Mouse (Mus musculus): Measurements from ENCODE around the gene Gpr12. TPM values are rescaled to one million over a fixed set of nuclear protein-coding genes. Genes with fewer than 3 reads are reported as not detected.

Gene Gpr12
- polyA plus RNA-seq, 1 experiment: not detected

- H3K27ac ChIP-seq (ENCODE audit: insufficient read depth, low read depth, low read length): no peak overlapping the region
- no peaks in the 10 kb centered on the region for H3K36me3 ChIP-seq (ENCODE audit: control insufficient read depth, insufficient read depth, low read length)
- 73% methylated on average over 27 of the region's 27 CpGs for WGBS
- H3K4me1 ChIP-seq (ENCODE audit: control insufficient read depth, insufficient read depth, insufficient read length, low read length): no peaks in the 10 kb centered on the region
- no peak overlapping the region for H3K4me3 ChIP-seq (ENCODE audit: low read depth, low read length)
- TF ChIP-seq CTCF (IDR thresholded peaks at IDR 0.05; ENCODE audit: extremely low read depth, insufficient read length, insufficient replicate concordance, low read depth, low read length) (no peak), POLR2A (IDR thresholded peaks at IDR 0.05; ENCODE audit: low read depth, low read length) (no peak)
- H3K27me3 ChIP-seq (ENCODE audit: control insufficient read depth, insufficient read depth, low read length): no peaks in the 10 kb centered on the region
These were observed 13.4 kb upstream of the Gpr12 start for GRCm38 (mm10) chr5:146598215-146599119.

GRCm38 (mm10) chr5:146597503-146597874 lies 12.4 kb upstream of the Gpr12 start:
- H3K27me3 ChIP-seq (ENCODE audit: control insufficient read depth, insufficient read depth, low read length): no peaks in the 10 kb centered on the region
- no peaks in the 10 kb centered on the region for H3K36me3 ChIP-seq (ENCODE audit: control insufficient read depth, insufficient read depth, low read length)
- H3K27ac ChIP-seq (ENCODE audit: insufficient read depth, low read depth, low read length): no peak overlapping the region
- no peak overlapping the region for H3K4me3 ChIP-seq (ENCODE audit: low read depth, low read length)
- no peaks in the 10 kb centered on the region for H3K4me1 ChIP-seq (ENCODE audit: control insufficient read depth, insufficient read depth, insufficient read length, low read length)
- no peak for TF ChIP-seq CTCF (IDR thresholded peaks at IDR 0.05; ENCODE audit: extremely low read depth, insufficient read length, insufficient replicate concordance, low read depth, low read length)
- TF ChIP-seq POLR2A (IDR thresholded peaks at IDR 0.05; ENCODE audit: low read depth, low read length): no peak
- 82% methylated on average over 10 of the region's 10 CpGs for WGBS

GRCm38 (mm10) chr5:146596612-146597502 lies 11.8 kb upstream of the Gpr12 start:
- Histone ChIP-seq H3K27ac (ENCODE audit: insufficient read depth, low read depth, low read length) (no peak overlapping the region), H3K4me3 (ENCODE audit: low read depth, low read length) (no peak overlapping the region), H3K36me3 (ENCODE audit: control insufficient read depth, insufficient read depth, low read length) (no peaks in the 10 kb centered on the region), H3K4me1 (ENCODE audit: control insufficient read depth, insufficient read depth, insufficient read length, low read length) (no peaks in the 10 kb centered on the region), H3K27me3 (ENCODE audit: control insufficient read depth, insufficient read depth, low read length) (no peaks in the 10 kb centered on the region)
- WGBS: 59% methylated on average over 18 of the region's 18 CpGs
- no peak for TF ChIP-seq POLR2A (IDR thresholded peaks at IDR 0.05; ENCODE audit: low read depth, low read length)
- no peak for TF ChIP-seq CTCF (IDR thresholded peaks at IDR 0.05; ENCODE audit: extremely low read depth, insufficient read length, insufficient replicate concordance, low read depth, low read length)

DNA sequence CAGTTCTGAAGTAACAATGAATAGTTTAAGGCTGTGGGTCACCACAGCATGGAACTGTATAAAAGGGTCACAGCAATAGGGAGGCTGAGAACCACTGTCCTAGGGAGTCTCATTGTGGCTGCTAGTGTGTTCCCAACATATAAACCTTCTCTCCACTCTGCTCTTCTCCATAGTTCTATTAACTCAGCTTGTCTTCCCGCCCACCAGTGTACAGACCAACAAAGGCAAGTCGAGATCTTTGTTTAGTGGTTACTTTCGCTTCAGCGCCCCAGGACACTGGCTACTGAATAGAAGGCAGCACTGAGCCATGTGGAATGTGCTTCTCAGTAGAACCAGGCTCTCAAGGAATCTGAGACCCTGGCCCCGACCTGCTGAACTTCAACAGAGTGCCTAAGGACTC lies 7.5 kb upstream of the Gpr12 start:
- 61% methylated on average over 5 of the region's 5 CpGs for WGBS
- Histone ChIP-seq H3K27me3 (ENCODE audit: control insufficient read depth, insufficient read depth, low read length) (no peaks in the 10 kb centered on the region; the same call in 1 of the 2 replicates), H3K36me3 (ENCODE audit: control insufficient read depth, insufficient read depth, low read length) (no peaks in the 10 kb centered on the region), H3K27ac (ENCODE audit: insufficient read depth, low read depth, low read length) (no peak overlapping the region), H3K4me3 (ENCODE audit: low read depth, low read length) (no peak overlapping the region), H3K4me1 (ENCODE audit: control insufficient read depth, insufficient read depth, insufficient read length, low read length) (no peaks in the 10 kb centered on the region)
- no peak for TF ChIP-seq POLR2A (IDR thresholded peaks at IDR 0.05; ENCODE audit: low read depth, low read length)
- no peak for TF ChIP-seq CTCF (IDR thresholded peaks at IDR 0.05; ENCODE audit: extremely low read depth, insufficient read length, insufficient replicate concordance, low read depth, low read length)

- H3K4me1 ChIP-seq (ENCODE audit: control insufficient read depth, insufficient read depth, insufficient read length, low read length): no peaks in the 10 kb centered on the region
- no peaks in the 10 kb centered on the region; the same call in 1 of the 2 replicates for H3K27me3 ChIP-seq (ENCODE audit: control insufficient read depth, insufficient read depth, low read length)
- no peak for TF ChIP-seq CTCF (IDR thresholded peaks at IDR 0.05; ENCODE audit: extremely low read depth, insufficient read length, insufficient replicate concordance, low read depth, low read length)
- TF ChIP-seq POLR2A (IDR thresholded peaks at IDR 0.05; ENCODE audit: low read depth, low read length): no peak
- WGBS: 75% methylated on average over 4 of the region's 4 CpGs
- no peak overlapping the region for H3K27ac ChIP-seq (ENCODE audit: insufficient read depth, low read depth, low read length)
- H3K4me3 ChIP-seq (ENCODE audit: low read depth, low read length): no peak overlapping the region
- no peaks in the 10 kb centered on the region for H3K36me3 ChIP-seq (ENCODE audit: control insufficient read depth, insufficient read depth, low read length)
These were observed 6.6 kb upstream of the Gpr12 start for GRCm38 (mm10) chr5:146591636-146592035.

- TF ChIP-seq CTCF (IDR thresholded peaks at IDR 0.05; ENCODE audit: extremely low read depth, insufficient read length, insufficient replicate concordance, low read depth, low read length): no peak
- TF ChIP-seq POLR2A (IDR thresholded peaks at IDR 0.05; ENCODE audit: low read depth, low read length): no peak
- Histone ChIP-seq H3K36me3 (ENCODE audit: control insufficient read depth, insufficient read depth, low read length) (no peaks in the 10 kb centered on the region), H3K27ac (ENCODE audit: insufficient read depth, low read depth, low read length) (no peak overlapping the region), H3K4me1 (ENCODE audit: control insufficient read depth, insufficient read depth, insufficient read length, low read length) (no peaks in the 10 kb centered on the region), H3K4me3 (ENCODE audit: low read depth, low read length) (no peak overlapping the region), H3K27me3 (ENCODE audit: control insufficient read depth, insufficient read depth, low read length) (peaks cover 4% of the 10 kb centered on the region)
- WGBS: 30% methylated on average over 4 of the region's 4 CpGs
These were observed 5.9 kb upstream of the Gpr12 start for GRCm38 (mm10) chr5:146590987-146591386.
